Mouse (Mus musculus): ENCODE measurements around the gene Olfr221.

Olfr221 gene

GRCm38 (mm10) chr14:52006241-52006640, 36.0 kb downstream of the Olfr221 start:
- no peak for DNase-seq (ENCODE audit: extremely low spot score, low read depth, low spot score)

GRCm38 (mm10) chr14:52005616-52006015, 36.6 kb downstream of the Olfr221 start:
- no peak for DNase-seq (ENCODE audit: extremely low spot score, low read depth, low spot score)

GRCm38 (mm10) chr14:52005141-52005540, 37.1 kb downstream of the Olfr221 start:
- no peak for DNase-seq (ENCODE audit: extremely low spot score, low read depth, low spot score)

- DNase-seq (ENCODE audit: extremely low spot score, low read depth, low spot score) = no peak
Observed at GRCm38 (mm10) chr14:52003981-52004495, 38.2 kb downstream of the Olfr221 start.

- DNase-seq (ENCODE audit: extremely low spot score, low read depth, low spot score) = no peak
Observed at GRCm38 (mm10) chr14:51997483-51997882, 44.8 kb downstream of the Olfr221 start.

DNA sequence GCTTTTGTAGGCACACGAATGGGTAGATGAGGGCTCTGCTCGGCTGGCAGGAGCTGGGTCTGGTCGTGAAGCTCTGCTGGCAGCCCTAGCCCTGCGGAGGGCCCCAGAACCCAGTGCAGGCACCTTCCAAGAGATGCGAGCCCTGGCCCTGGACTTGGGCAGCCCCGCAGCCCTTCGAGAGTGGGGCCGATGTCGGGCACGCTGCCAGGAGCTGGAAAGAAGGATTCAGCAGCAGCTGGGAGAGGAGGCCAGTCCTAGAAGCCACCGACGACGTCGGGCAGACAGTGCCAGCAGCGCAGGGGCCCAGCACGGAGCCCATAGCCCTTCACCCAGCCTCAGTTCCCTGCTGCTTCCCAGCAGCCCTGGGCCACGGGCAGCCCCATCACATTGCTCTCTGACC, 45.4 kb downstream of the Olfr221 start:
- no peak for DNase-seq (ENCODE audit: extremely low spot score, low read depth, low spot score)

DNA sequence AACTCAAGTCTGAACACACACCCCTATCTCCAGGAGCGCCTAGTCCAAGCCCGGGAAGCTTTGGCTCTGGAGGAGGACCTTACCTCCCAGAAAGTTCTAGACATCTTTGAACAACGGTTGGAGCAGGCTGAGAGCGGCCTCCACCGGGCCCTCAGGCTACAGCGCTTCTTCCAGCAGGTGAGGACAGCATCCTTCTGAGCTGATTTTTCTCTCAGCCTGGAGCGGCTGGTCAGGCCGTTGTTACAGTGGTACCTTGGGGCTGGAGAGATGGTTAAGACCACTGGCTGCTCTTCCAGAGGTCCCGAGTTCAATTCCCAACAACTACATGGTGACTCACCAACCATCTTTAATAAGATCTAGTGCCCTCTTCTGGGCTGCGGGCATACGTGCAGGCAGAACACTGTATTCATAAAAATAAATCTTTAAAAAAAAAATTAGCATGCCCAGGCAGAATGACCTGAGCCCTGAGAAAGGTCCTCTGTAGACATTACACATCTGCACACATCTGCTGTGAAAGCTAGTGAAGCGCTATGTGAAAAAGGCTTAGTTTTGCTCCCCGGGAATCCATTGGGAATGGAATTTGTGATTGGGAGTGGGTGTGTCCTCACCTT, 45.9 kb downstream of the Olfr221 start:
- no peak for DNase-seq (ENCODE audit: extremely low spot score, low read depth, low spot score)

GRCm38 (mm10) chr14:51995219-51995871, 46.9 kb downstream of the Olfr221 start:
- DNase-seq (ENCODE audit: extremely low spot score, low read depth, low spot score) = no peak

DNA sequence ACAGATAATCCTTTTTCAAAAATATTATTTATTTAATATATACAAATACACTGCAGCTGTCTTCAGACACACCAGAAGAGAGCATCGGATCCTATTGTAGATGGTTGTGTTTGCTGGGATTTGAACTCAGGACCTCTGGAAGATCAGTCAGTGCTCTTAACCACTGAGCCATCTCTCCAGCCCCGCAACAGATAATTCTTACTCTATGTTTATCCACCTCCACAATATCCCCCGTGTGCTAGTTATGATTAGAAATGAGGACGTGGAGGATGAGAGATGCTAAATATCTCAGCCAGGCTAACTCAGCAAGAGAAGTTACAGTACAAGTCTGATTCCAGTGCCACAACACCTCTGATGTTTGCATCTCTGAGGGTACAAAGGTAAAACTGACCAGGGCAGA, 47.8 kb downstream of the Olfr221 start:
- no peak for DNase-seq (ENCODE audit: extremely low spot score, low read depth, low spot score)

DNA sequence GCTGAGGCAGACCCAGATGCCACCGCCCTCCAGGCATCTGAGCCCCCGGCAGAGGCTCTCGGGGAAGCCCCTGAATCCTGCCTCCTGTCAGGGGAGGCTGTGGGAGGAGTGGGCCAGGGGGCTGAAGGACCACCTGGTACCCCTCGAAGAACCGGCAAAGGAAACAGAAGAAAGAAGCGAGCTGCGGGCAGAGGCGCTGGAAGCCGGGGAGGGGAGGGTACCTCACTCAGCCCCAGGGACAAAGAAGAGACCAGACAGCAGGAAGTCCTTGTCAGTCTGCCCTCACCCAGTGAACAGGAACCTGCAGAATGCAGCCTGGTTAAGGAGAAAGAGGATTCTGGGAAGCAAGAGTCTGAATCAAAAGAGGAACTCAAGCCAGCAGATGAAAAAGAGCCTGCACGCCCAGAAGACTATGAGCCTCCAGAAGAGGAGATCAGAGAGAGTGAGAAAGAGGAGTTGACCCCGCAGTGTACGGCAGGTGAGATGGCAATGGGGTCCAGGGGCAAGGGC, 52.7 kb downstream of the Olfr221 start:
- DNase-seq (ENCODE audit: extremely low spot score, low read depth, low spot score) = no peak

GRCm38 (mm10) chr14:51988731-51989130, 53.5 kb downstream of the Olfr221 start:
- no peak for DNase-seq (ENCODE audit: extremely low spot score, low read depth, low spot score)

- no peak for DNase-seq (ENCODE audit: extremely low spot score, low read depth, low spot score)
Observed at GRCm38 (mm10) chr14:51987177-51987576, 55.1 kb downstream of the Olfr221 start.

DNA sequence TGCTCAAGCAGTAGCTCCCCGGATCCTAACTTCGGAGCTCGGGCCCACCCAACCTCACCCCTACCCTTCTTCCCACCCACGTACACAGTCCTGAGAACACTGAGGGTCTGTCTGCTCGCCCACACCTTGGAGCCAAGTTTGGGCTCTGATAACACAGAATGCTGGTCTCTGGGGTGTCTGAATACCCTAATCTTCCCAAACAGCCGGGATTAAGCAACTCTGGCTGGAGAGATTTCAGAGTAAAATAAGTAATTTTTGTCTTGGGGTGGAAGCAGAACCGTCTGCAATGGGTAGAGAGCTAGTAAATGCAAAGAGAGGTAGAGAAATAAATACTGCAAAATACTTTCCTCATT, 56.1 kb downstream of the Olfr221 start:
- DNase-seq (ENCODE audit: extremely low spot score, low read depth, low spot score) = no peak

DNA sequence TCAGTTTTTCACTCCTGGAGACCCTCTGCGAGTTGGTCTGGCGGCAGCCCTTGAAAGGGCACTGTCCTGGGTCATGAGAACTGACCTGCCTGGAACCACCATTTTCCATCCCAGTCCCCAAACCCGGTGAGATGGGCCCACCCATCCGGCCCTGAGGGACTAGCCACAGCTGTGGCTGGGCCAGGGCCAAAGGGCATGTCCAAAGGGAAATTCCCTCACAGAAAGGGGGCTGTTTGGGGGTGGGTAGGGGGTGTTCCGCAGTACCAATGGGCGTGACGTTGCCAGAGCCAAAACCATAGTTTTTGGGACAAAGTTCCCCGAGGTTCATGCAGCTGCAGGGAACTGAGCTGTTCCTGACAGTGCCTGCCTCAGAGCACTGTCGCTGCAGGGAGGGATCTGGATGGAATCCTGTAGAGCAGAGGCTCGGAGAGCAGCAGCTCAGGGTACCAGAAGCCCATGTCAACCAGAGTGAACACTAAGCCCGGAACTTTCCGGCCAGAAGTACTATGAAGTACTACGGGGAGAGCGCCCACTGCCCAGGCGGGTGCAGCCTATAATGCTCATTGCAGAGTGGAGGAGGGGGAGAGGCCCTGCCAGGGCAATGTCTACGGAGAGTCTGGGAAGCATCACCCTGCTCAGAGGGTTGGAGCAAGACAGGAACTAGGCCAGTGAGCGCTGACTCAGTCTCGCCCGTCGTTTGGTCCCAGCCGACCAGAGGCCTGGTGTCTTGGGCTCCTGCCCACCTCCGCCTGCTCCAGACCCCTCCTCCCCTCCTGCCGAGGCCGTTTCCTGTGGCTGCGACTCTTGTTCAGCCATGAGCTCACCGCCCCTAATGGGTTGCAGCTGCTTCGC, 56.7 kb downstream of the Olfr221 start:
- DNase-seq (ENCODE audit: extremely low spot score, low read depth, low spot score) = no peak

DNA sequence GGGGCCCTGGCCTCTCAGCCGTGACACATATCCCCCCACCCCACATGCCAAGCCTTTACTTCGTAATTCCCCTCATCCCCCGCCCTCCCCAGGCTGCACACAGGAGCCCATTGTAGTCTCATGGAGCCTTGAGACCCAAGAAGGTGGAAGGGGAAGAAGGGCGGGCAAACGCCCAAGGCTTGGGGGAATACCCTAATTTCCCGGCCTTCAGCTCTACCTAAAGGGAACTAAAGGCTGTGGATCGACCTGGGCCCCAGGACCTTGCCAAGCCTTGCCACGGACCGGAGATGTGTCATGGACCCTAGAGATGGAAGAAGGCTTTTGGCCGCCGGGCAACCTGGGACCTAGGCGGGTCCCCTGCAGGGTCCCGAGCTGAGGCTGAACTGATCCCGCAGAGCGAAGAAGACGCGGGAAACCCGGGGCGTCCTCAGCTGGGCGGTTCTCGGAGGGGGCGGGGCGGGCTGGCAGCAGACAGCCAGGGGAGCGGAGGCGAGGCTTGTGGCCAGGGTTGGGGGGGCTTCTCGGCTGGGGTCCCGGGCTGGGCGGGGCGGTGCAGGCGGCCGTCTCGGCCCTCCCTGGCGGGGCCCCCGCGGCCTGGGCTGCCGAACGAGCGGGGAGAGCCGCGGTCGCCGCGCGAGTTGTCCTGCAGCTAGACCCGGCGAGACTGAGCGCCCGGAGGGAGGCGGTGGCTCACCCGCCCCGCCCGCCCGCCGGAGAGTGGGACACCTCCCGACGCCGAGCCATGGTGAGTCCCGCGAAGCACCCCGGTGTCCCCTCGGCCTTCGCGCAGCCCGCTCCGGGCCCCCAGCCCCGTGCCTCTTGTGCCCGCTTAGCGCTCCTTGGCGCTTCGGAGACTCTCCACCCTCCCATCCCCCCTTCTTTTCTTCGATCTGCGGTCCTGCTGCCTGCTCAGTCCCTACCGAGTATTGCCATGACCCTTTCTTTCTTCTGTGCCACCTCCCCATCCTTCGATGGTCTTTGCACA, 57.7 kb downstream of the Olfr221 start, which contains the start of gene Arhgef40:
Gene Arhgef40 (plus strand): TSS at position 473 of the 985 bp plus-strand sequence.
- DNase-seq (ENCODE audit: extremely low spot score, low read depth, low spot score) = no peak

All from hindlimb bud, embryonic 11.5 days (tissue).